ENCODE assay signal across 8 mouse cellular contexts in the genomic region with DNA sequence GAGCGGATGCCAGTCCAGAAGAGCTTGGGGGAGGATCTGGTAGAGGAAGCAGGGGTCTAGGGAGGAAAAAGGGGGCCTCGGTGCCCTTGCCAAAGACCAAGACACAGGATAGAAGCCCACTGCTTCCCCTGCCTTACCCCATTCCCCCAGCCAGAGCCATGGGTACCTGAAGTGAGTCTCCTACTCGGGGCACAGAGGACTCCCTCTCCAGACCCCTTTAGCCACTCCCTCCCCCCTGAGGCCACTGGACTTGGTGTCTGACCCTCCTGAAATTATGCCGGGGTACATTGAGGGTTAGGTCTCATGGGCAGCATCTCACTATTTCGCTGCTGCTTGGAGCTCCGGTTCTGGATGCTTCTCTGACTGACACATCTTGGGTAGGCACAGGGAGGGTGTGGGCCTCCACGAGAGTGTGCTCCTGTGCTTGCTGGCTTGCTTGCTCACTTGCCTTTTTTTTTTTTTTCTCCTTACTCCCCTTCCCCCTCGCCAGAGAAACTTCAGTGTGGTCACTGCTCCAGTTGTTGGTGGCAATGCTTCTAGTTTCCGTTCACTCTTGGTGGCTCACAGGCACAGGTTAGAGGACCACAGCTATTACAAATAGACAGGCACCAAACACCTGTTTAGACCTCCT. TPM values are rescaled to one million over a fixed set of nuclear protein-coding genes. Genes with fewer than 3 reads are reported as not detected.
DNase-seq lines count a peak whose midpoint lies in the region; ATAC-seq and TF ChIP-seq lines count a peak whose summit lies in the region.
"Not testable (repeated sequence)": the region's sequence is repeated elsewhere in the genome, so short reads cannot be mapped to it uniquely, and the experiment has no call there.

No protein-coding gene starts in this region.

- not testable (repeated sequence) for H3K27me3 ChIP-seq in hindbrain, embryonic 12.5 days; lung, embryonic 14.5 days (ENCODE audit: insufficient read depth, low read length); neural tube, embryonic 15.5 days (replicated peaks)

- H3K9ac ChIP-seq in hindbrain, embryonic 12.5 days; lung, embryonic 14.5 days; neural tube, embryonic 15.5 days (replicated peaks): not testable (repeated sequence)

- peak overlapping the region; percentile 31; the same call in 1 of the 2 replicates for H3K4me3 ChIP-seq in hindbrain, embryonic 12.5 days
- not testable (repeated sequence) for H3K4me3 ChIP-seq in lung, embryonic 14.5 days (ENCODE audit: low read depth, low read length)
- peak overlapping the region; percentile 51 for H3K4me3 ChIP-seq in neural tube, embryonic 15.5 days (replicated peaks)

- peak; percentile 22 for DNase-seq in Muller cell, postnatal 12 days (ENCODE audit: inconsistent ontology term)
- peak; percentile 40 to 52 for DNase-seq in cerebellum, postnatal 25 days
- peak; percentile 49 for DNase-seq in gastrocnemius, adult 18-20 months (ENCODE audit: low spot score)
- DNase-seq in layer of hippocampus, postnatal 14 days (ENCODE audit: low spot score in 2 of 2): peak; percentile 51 to 73
- DNase-seq in lung, embryonic 14.5 days: peak; percentile 14
- peak; percentile 42 to 58 for DNase-seq in thymus, postnatal 10 days (ENCODE audit: low spot score in 2 of 2)

- H3K36me3 ChIP-seq in hindbrain, embryonic 12.5 days; lung, embryonic 14.5 days (ENCODE audit: insufficient read depth); neural tube, embryonic 15.5 days: not testable (repeated sequence)

- not testable (repeated sequence) for H3K9me3 ChIP-seq in hindbrain, embryonic 12.5 days (replicated peaks); lung, embryonic 14.5 days (ENCODE audit: low read depth, low read length); neural tube, embryonic 15.5 days (replicated peaks)

- not testable (repeated sequence) for H3K4me2 ChIP-seq in hindbrain, embryonic 12.5 days (replicated peaks)
- H3K4me2 ChIP-seq in lung, embryonic 14.5 days: peak overlapping the region; percentile 44; the same call in 1 of the 2 replicates
- peak overlapping the region; percentile 51 for H3K4me2 ChIP-seq in neural tube, embryonic 15.5 days

- H3K27ac ChIP-seq in hindbrain, embryonic 12.5 days; lung, embryonic 14.5 days (ENCODE audit: low read depth): not testable (repeated sequence)
- H3K27ac ChIP-seq in neural tube, embryonic 15.5 days (replicated peaks): peak overlapping the region; percentile 76; the same call in 1 of the 2 replicates

- H3K4me1 ChIP-seq in hindbrain, embryonic 12.5 days; lung, embryonic 14.5 days (ENCODE audit: insufficient read depth); neural tube, embryonic 15.5 days: not testable (repeated sequence)

- peak; percentile 73 for ATAC-seq in hindbrain, embryonic 12.5 days (ENCODE audit: low FRiP score)
- ATAC-seq in lung, embryonic 14.5 days (ENCODE audit: insufficient read depth): peak; percentile 33
- ATAC-seq in neural tube, embryonic 15.5 days (ENCODE audit: low FRiP score): peak; percentile 60

- WGBS in hindbrain, embryonic 12.5 days: 86% methylated on average over 7 of the region's 9 CpGs
- WGBS in lung, embryonic 14.5 days: 68% methylated on average over 6 of the region's 9 CpGs
- 80% methylated on average over 7 of the region's 9 CpGs for WGBS in neural tube, embryonic 15.5 days

- not testable (repeated sequence) for TF ChIP-seq CTCF in lung, embryonic 14.5 days (IDR thresholded peaks at IDR 0.05; ENCODE audit: low read depth)

RNA-seq across cellular contexts. Expression of a gene that starts 32.5 kb away (rescaled TPM):
- total RNA-seq in gastrocnemius, adult 18-20 months (2021): 10 to 100 TPM; 22.4 to 22.9 TPM
- polyA plus RNA-seq in hindbrain, embryonic 12.5 days (2016; fragmentation: Nextera tagmentation; extraction: Ambion mirVana): 29.6 and 32.1 TPM in 2 replicates
- total RNA-seq in layer of hippocampus, postnatal 14 days (2021): 10 to 100 TPM; 57.3 to 57.6 TPM
- polyA plus RNA-seq in lung, embryonic 14.5 days (2014; fragmentation: Nextera tagmentation; extraction: Ambion mirVana): 26.3 and 30.2 TPM in 2 replicates
- polyA plus RNA-seq in neural tube, embryonic 15.5 days (2015; fragmentation: Nextera tagmentation; extraction: Ambion mirVana): 14.2 and 17.4 TPM in 2 replicates
